ENCODE assay signal across 15 mouse cellular contexts in the genomic region with DNA sequence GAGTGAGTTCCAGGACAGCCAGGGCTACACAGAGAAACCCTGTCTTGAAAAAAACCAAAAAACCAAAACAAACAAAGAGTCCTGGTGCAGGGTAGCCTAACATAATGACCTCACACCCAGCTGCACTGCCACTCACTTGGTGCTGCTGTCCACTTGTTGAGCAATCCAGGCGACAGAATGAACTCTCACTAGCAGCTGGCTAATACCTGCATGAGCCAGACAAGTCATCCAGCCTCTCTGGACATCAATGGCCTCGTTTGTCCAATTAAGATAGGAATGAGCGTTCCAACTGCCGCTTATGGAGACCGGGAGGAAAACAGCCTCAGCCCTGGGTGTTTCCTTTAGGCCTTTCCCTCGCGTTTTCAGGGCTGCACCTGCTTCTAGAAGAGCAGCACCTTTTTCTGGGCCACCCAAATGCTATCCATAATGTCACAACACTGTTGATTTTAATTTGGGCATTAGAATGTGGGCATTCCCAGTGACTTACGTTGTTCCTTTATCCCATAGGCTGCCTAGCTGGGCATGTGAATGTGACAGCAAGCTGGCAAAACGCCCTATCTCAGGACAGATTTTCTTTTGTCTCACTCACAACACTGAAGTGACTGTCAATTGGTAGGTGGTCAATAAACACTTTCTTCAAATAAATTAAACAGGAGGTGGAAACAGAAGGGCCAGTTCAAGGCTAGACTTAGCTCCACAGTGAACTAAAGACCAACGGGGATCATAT. TPM values are rescaled to one million over a fixed set of nuclear protein-coding genes. Genes with fewer than 3 reads are reported as not detected.
DNase-seq lines count a peak whose midpoint lies in the region; ATAC-seq lines count a peak whose summit lies in the region.
"Had no signal": no experiment of that assay in that cellular context is flagged by ENCODE, and none has a peak within 500 bp of the region (broad histone marks: within the 10 kb centered on the region; RNA-seq: fewer than 3 reads in every experiment).

No protein-coding gene starts in this region.

- no peaks in the 10 kb centered on the region for H3K9me3 ChIP-seq in hindbrain, embryonic 11.5 days (ENCODE audit: control insufficient read depth, low read length)
- no peaks in the 10 kb centered on the region for H3K9me3 ChIP-seq in hindbrain, embryonic 14.5 days (ENCODE audit: control insufficient read depth, low read length)
- H3K9me3 ChIP-seq in neural tube, embryonic 12.5 days = no peaks in the 10 kb centered on the region
- no peaks in the 10 kb centered on the region for H3K9me3 ChIP-seq in forebrain, embryonic 16.5 days (ENCODE audit: control insufficient read depth, low read length)
- H3K9me3 ChIP-seq: hindbrain, embryonic 15.5 days; kidney, embryonic 15.5 days; limb, embryonic 13.5 days had no signal

- H3K27ac ChIP-seq in hindbrain, embryonic 11.5 days (ENCODE audit: low read depth, low read length) = peak overlapping the region; percentile 40; the same call in 1 of the 2 replicates
- no peak overlapping the region for H3K27ac ChIP-seq in hindbrain, embryonic 14.5 days
- H3K27ac ChIP-seq in neural tube, embryonic 12.5 days = 0 out of 2 replicates have a peak overlapping the region, but pooled peaks have one; percentile 3
- peak overlapping the region; percentile 50; the same call in 1 of the 2 replicates for H3K27ac ChIP-seq in forebrain, embryonic 16.5 days (ENCODE audit: low read length)
- H3K27ac ChIP-seq: hindbrain, embryonic 15.5 days; kidney, embryonic 15.5 days; limb, embryonic 13.5 days had no signal

- H3K36me3 ChIP-seq in hindbrain, embryonic 11.5 days (ENCODE audit: control insufficient read depth, insufficient read depth, low read length) = no peaks in the 10 kb centered on the region
- peaks cover 15% of the 10 kb centered on the region for H3K36me3 ChIP-seq in hindbrain, embryonic 14.5 days (replicated peaks; ENCODE audit: control insufficient read depth, insufficient read depth)
- H3K36me3 ChIP-seq in neural tube, embryonic 12.5 days = peaks cover 7% of the 10 kb centered on the region; the same call in 1 of the 2 replicates
- no peaks in the 10 kb centered on the region for H3K36me3 ChIP-seq in forebrain, embryonic 16.5 days (ENCODE audit: control insufficient read depth, insufficient read depth)

- no peak overlapping the region for H3K4me3 ChIP-seq in hindbrain, embryonic 11.5 days (ENCODE audit: low read depth, low read length)
- H3K4me3 ChIP-seq in hindbrain, embryonic 14.5 days (replicated peaks; ENCODE audit: low read length) = no peak overlapping the region
- H3K4me3 ChIP-seq in neural tube, embryonic 12.5 days = no peak overlapping the region
- H3K4me3 ChIP-seq in forebrain, embryonic 16.5 days (replicated peaks; ENCODE audit: low read length) = no peak overlapping the region
- H3K4me3 ChIP-seq: hindbrain, embryonic 15.5 days; kidney, embryonic 15.5 days; limb, embryonic 13.5 days had no signal

- H3K4me1 ChIP-seq in hindbrain, embryonic 11.5 days (replicated peaks; ENCODE audit: control insufficient read depth, insufficient read depth, low read length) = no peaks in the 10 kb centered on the region
- 0 out of 2 replicates have a peak, but pooled peaks cover 9% of the 10 kb centered on the region for H3K4me1 ChIP-seq in hindbrain, embryonic 14.5 days (replicated peaks; ENCODE audit: control insufficient read depth, insufficient read depth, low read length)
- peaks cover 11% of the 10 kb centered on the region for H3K4me1 ChIP-seq in neural tube, embryonic 12.5 days
- peaks cover 15% of the 10 kb centered on the region for H3K4me1 ChIP-seq in forebrain, embryonic 16.5 days (replicated peaks; ENCODE audit: control insufficient read depth, insufficient read depth, low read length)
- H3K4me1 ChIP-seq: kidney, embryonic 15.5 days had no signal

- H3K27me3 ChIP-seq in hindbrain, embryonic 11.5 days (ENCODE audit: control insufficient read depth, insufficient read depth, low read length) = no peaks in the 10 kb centered on the region
- no peaks in the 10 kb centered on the region for H3K27me3 ChIP-seq in hindbrain, embryonic 14.5 days (ENCODE audit: control insufficient read depth, insufficient read depth, low read length)
- no peaks in the 10 kb centered on the region for H3K27me3 ChIP-seq in neural tube, embryonic 12.5 days (replicated peaks)
- H3K27me3 ChIP-seq in forebrain, embryonic 16.5 days (replicated peaks; ENCODE audit: control insufficient read depth, insufficient read depth, low read length) = no peaks in the 10 kb centered on the region
- H3K27me3 ChIP-seq: hindbrain, embryonic 15.5 days; kidney, embryonic 15.5 days; limb, embryonic 13.5 days had no signal

- H3K9ac ChIP-seq in hindbrain, embryonic 11.5 days (ENCODE audit: low read depth, low read length) = no peak overlapping the region
- no peak overlapping the region for H3K9ac ChIP-seq in hindbrain, embryonic 14.5 days
- no peak overlapping the region for H3K9ac ChIP-seq in neural tube, embryonic 12.5 days
- H3K9ac ChIP-seq in forebrain, embryonic 16.5 days (replicated peaks; ENCODE audit: low read depth, low read length) = no peak overlapping the region
- H3K9ac ChIP-seq: hindbrain, embryonic 15.5 days; kidney, embryonic 15.5 days; limb, embryonic 13.5 days had no signal

- no peak for ATAC-seq in hindbrain, embryonic 11.5 days (ENCODE audit: low FRiP score)
- ATAC-seq in hindbrain, embryonic 14.5 days (ENCODE audit: low FRiP score) = no peak
- ATAC-seq in neural tube, embryonic 12.5 days (ENCODE audit: low FRiP score, low read depth) = no peak
- peak; percentile 45; the same call in 1 of the 2 replicates for ATAC-seq in forebrain, embryonic 16.5 days

- 80% methylated on average over 10 of the region's 10 CpGs for WGBS in hindbrain, embryonic 11.5 days
- 40% methylated on average over 10 of the region's 10 CpGs for WGBS in hindbrain, embryonic 14.5 days
- WGBS in neural tube, embryonic 12.5 days = 50% methylated on average over 10 of the region's 10 CpGs
- 8% methylated on average over 10 of the region's 10 CpGs for WGBS in forebrain, embryonic 16.5 days

- no peak for DNase-seq in hindbrain, embryonic 11.5 days (ENCODE audit: low spot score)
- no peak for DNase-seq in hindbrain, embryonic 14.5 days (ENCODE audit: low spot score)
- DNase-seq in neural tube, embryonic 10.5 days (ENCODE audit: extremely low spot score, low spot score) = no peak
- DNase-seq in retina, postnatal 1 day = peak; percentile 93
- no peak for DNase-seq in ovary, postnatal 14 days (ENCODE audit: low spot score)
- no peak for DNase-seq in kidney, postnatal 4 days
- DNase-seq: cerebellum, postnatal 36 days; heart, adult 18-20 months; layer of hippocampus, postnatal 36 days; lung, postnatal 36 days had no signal

- H3K4me2 ChIP-seq in hindbrain, embryonic 11.5 days (replicated peaks; ENCODE audit: low read depth, low read length) = no peak overlapping the region
- H3K4me2 ChIP-seq in hindbrain, embryonic 14.5 days (replicated peaks) = no peak overlapping the region
- no peak overlapping the region for H3K4me2 ChIP-seq in neural tube, embryonic 12.5 days (replicated peaks)
- H3K4me2 ChIP-seq in forebrain, embryonic 16.5 days (ENCODE audit: low read length) = no peak overlapping the region
- H3K4me2 ChIP-seq: hindbrain, embryonic 15.5 days; kidney, embryonic 15.5 days; limb, embryonic 13.5 days had no signal

RNA-seq across cellular contexts. Expression of a gene that starts 7.4 kb away (rescaled TPM):
- polyA plus RNA-seq in hindbrain, embryonic 11.5 days (2014; fragmentation: Nextera tagmentation; extraction: Ambion mirVana) = 9.2 and 12.5 TPM in 2 replicates
- polyA plus RNA-seq in hindbrain, embryonic 14.5 days (2014; fragmentation: Nextera tagmentation; extraction: Ambion mirVana) = 8.0 and 8.8 TPM in 2 replicates
- 12.1 and 12.8 TPM in 2 replicates for polyA plus RNA-seq in neural tube, embryonic 12.5 days (2016; fragmentation: Nextera tagmentation; extraction: Ambion mirVana)
- 7.7 and 8.0 TPM in 2 replicates for polyA plus RNA-seq in forebrain, embryonic 16.5 days (2015; fragmentation: Nextera tagmentation; extraction: Ambion mirVana)

RNA-seq across cellular contexts. Expression of a gene that starts 55.2 kb away (rescaled TPM):
- polyA plus RNA-seq in hindbrain, embryonic 11.5 days (2014; fragmentation: Nextera tagmentation; extraction: Ambion mirVana) = 176 and 188 TPM in 2 replicates
- 18.1 and 18.3 TPM in 2 replicates for polyA plus RNA-seq in hindbrain, embryonic 14.5 days (2014; fragmentation: Nextera tagmentation; extraction: Ambion mirVana)
- polyA plus RNA-seq in neural tube, embryonic 12.5 days (2016; fragmentation: Nextera tagmentation; extraction: Ambion mirVana) = 125 and 146 TPM in 2 replicates
- polyA plus RNA-seq in forebrain, embryonic 16.5 days (2015; fragmentation: Nextera tagmentation; extraction: Ambion mirVana) = 57.7 and 59.9 TPM in 2 replicates
